12 mouse cellular contexts compared by ENCODE assay signal in genomic region chr1:72358216-72358615, GRCm38 (mm10).
"Had no signal": no experiment of that assay in that cellular context is flagged by ENCODE, and none has a peak within 500 bp of the region (broad histone marks: within the 10 kb centered on the region; RNA-seq: fewer than 3 reads in every experiment).

No protein-coding gene starts in this region.

- DNase-seq: kidney, adult 8-10 months; kidney, postnatal 10 days; kidney, postnatal 36 days; layer of hippocampus, postnatal 36 days; liver; lung, adult 18-20 months; lung, postnatal 10 days; lung, postnatal 36 days; midbrain, embryonic 14.5 days; thymus, adult 2 months; thymus, postnatal 14 days; thymus, postnatal 4 days had no signal
